Mouse (Mus musculus): Measurements from ENCODE around the gene Vmn1r25. TPM values are rescaled to one million over a fixed set of nuclear protein-coding genes. Genes with fewer than 3 reads are reported as not detected.
"Not testable (repeated sequence)": the region's sequence is repeated elsewhere in the genome, so short reads cannot be mapped to it uniquely, and the experiment has no call there.

Vmn1r25 gene
- polyA plus RNA-seq (2014; fragmentation: Nextera tagmentation; extraction: Ambion mirVana), result not detected in 2 replicates

GRCm38 (mm10) chr6:57980710-57981109 is at the start of gene Vmn1r25:
TSS of gene Vmn1r25 (minus strand) at chr6:57980810.
- ATAC-seq (replicated peaks; ENCODE audit: low FRiP score) (no peak), DNase-seq (ENCODE audit: low spot score) (no peak)
- Histone ChIP-seq H3K27me3 (replicated peaks; ENCODE audit: control insufficient read depth, insufficient read depth, low read length) (no peaks in the 10 kb centered on the region), H3K4me3 (ENCODE audit: low read depth, low read length) (no peak within 1 kb of the TSS), H3K9me3 (ENCODE audit: control insufficient read depth, low read length) (no peaks in the 10 kb centered on the region), H3K4me2 (no peak within 1 kb of the TSS), H3K4me1 (replicated peaks; ENCODE audit: control insufficient read depth, insufficient read depth, low read length) (no peaks in the 10 kb centered on the region), H3K27ac (ENCODE audit: low read depth, low read length) (no peak within 1 kb of the TSS), H3K36me3 (ENCODE audit: control insufficient read depth, insufficient read depth, low read length) (no peaks in the 10 kb centered on the region), H3K9ac (ENCODE audit: low read depth, low read length) (no peak within 1 kb of the TSS)
- 56% methylated on average over 3 of the region's 3 CpGs for WGBS

GRCm38 (mm10) chr6:58017478-58017877 is 36.9 kb upstream of the Vmn1r25 start:
- H3K4me3 ChIP-seq (ENCODE audit: low read depth, low read length); H3K27ac ChIP-seq (ENCODE audit: low read depth, low read length); H3K36me3 ChIP-seq (ENCODE audit: control insufficient read depth, insufficient read depth, low read length); DNase-seq (ENCODE audit: low spot score); H3K4me2 ChIP-seq; H3K9ac ChIP-seq (ENCODE audit: low read depth, low read length); ATAC-seq (replicated peaks; ENCODE audit: low FRiP score); H3K9me3 ChIP-seq (ENCODE audit: control insufficient read depth, low read length); H3K4me1 ChIP-seq (replicated peaks; ENCODE audit: control insufficient read depth, insufficient read depth, low read length); H3K27me3 ChIP-seq (replicated peaks; ENCODE audit: control insufficient read depth, insufficient read depth, low read length): not testable (repeated sequence)
- WGBS, result 89% methylated on average over 21 of the region's 21 CpGs

- no peak within 1 kb of the TSS for H3K4me2 ChIP-seq
- WGBS, result 90% methylated on average over 1 of the region's 1 CpGs
These were observed 34.4 kb upstream of the Vmn1r25 start, which contains the start of gene Vmn1r26 for GRCm38 (mm10) chr6:58015059-58015458. TSS of gene Vmn1r26 (minus strand) at chr6:58015159.

DNA sequence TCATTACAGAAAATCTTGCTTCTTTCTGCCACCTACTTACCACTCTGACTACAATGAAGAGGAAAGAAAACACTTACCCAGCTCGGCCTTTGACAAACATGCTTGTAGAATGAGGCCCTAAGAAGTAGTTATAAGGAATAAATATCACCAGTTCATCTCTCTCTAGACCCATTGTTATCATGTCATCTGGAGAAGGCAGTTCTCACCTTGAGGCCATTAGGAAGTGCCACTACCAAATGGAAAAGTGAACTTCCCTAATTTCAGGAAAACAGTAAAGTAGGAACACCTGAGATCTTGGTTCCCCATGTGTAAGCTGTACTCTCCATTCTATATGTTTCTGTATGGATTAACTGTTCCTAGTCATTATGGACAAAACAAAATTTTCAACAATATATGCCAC is 19.2 kb downstream of the Vmn1r25 start, which contains the start of gene Vmn1r24:
TSS of gene Vmn1r24 (minus strand) at position 101 of the 400 bp plus-strand sequence.
- not testable (repeated sequence) for H3K4me3 ChIP-seq (ENCODE audit: low read depth, low read length); DNase-seq (ENCODE audit: low spot score); H3K9me3 ChIP-seq (ENCODE audit: control insufficient read depth, low read length); H3K36me3 ChIP-seq (ENCODE audit: control insufficient read depth, insufficient read depth, low read length); ATAC-seq (replicated peaks; ENCODE audit: low FRiP score); H3K27me3 ChIP-seq (replicated peaks; ENCODE audit: control insufficient read depth, insufficient read depth, low read length); H3K27ac ChIP-seq (ENCODE audit: low read depth, low read length); H3K4me1 ChIP-seq (replicated peaks; ENCODE audit: control insufficient read depth, insufficient read depth, low read length); H3K9ac ChIP-seq (ENCODE audit: low read depth, low read length); H3K4me2 ChIP-seq
- 65% methylated on average over 1 of the region's 1 CpGs for WGBS

More at GRCm38 (mm10) chr6:58015059-58015458, 34.4 kb upstream of the Vmn1r25 start, which contains the start of gene Vmn1r26:
- no peak within 1 kb of the TSS for H3K27ac ChIP-seq (ENCODE audit: low read depth, low read length)
- H3K4me1 ChIP-seq (replicated peaks; ENCODE audit: control insufficient read depth, insufficient read depth, low read length), result no peaks in the 10 kb centered on the region
- ATAC-seq (replicated peaks; ENCODE audit: low FRiP score) (no peak), DNase-seq (ENCODE audit: low spot score) (no peak)
- H3K36me3 ChIP-seq (ENCODE audit: control insufficient read depth, insufficient read depth, low read length), result no peaks in the 10 kb centered on the region
- H3K27me3 ChIP-seq (replicated peaks; ENCODE audit: control insufficient read depth, insufficient read depth, low read length), result no peaks in the 10 kb centered on the region
- no peaks in the 10 kb centered on the region for H3K9me3 ChIP-seq (ENCODE audit: control insufficient read depth, low read length)
- no peak within 1 kb of the TSS for H3K9ac ChIP-seq (ENCODE audit: low read depth, low read length)
- H3K4me3 ChIP-seq (ENCODE audit: low read depth, low read length), result no peak within 1 kb of the TSS

Other genes starting within 250 kb of the Vmn1r25 start
- gene Vopp1, start 155.7 kb downstream of the Vmn1r25 start, polyA plus RNA-seq (2014; fragmentation: Nextera tagmentation; extraction: Ambion mirVana), result 23.8 and 24.3 TPM in 2 replicates
- gene Vmn1r21, start 130.5 kb downstream of the Vmn1r25 start, polyA plus RNA-seq (2014; fragmentation: Nextera tagmentation; extraction: Ambion mirVana), result not detected in 2 replicates
- gene Vmn1r22, start 72.8 kb downstream of the Vmn1r25 start, polyA plus RNA-seq (2014; fragmentation: Nextera tagmentation; extraction: Ambion mirVana), result not detected in 2 replicates
- gene Vmn1r23, start 54.0 kb downstream of the Vmn1r25 start, polyA plus RNA-seq (2014; fragmentation: Nextera tagmentation; extraction: Ambion mirVana), result not detected in 2 replicates
- not detected in 2 replicates for gene Vmn1r24, start 19.3 kb downstream of the Vmn1r25 start, polyA plus RNA-seq (2014; fragmentation: Nextera tagmentation; extraction: Ambion mirVana)
- gene Vmn1r26, start 34.3 kb upstream of the Vmn1r25 start, polyA plus RNA-seq (2014; fragmentation: Nextera tagmentation; extraction: Ambion mirVana), result not detected in 2 replicates
- not detected in 2 replicates for gene Vmn1r27, start 238.0 kb upstream of the Vmn1r25 start, polyA plus RNA-seq (2014; fragmentation: Nextera tagmentation; extraction: Ambion mirVana)

Data from liver, embryonic 11.5 days (tissue).